Mouse (Mus musculus): ENCODE data around the gene Kcnip4.

- no peak for TF ChIP-seq CTCF (IDR thresholded peaks at IDR 0.05; ENCODE audit: extremely low read depth, insufficient read depth, insufficient read length, insufficient replicate concordance)
- no peak for TF ChIP-seq POLR2A (IDR thresholded peaks at IDR 0.05; ENCODE audit: low read depth, low read length)
Measured at GRCm38 (mm10) chr5:49522986-49523385, 1.7 kb downstream of the Kcnip4 start.
